Mouse (Mus musculus) erythroblast, embryonic 14.5 days (primary cell): Measurements from ENCODE around the gene AC124502.3.

Experiments used
- GATA1 ChIP-seq: IDR thresholded peaks from 2 replicates; pipeline ENCODE4 v1.6.1; 2012; ENCODE audit warnings: low read length, inconsistent platforms, mixed read lengths
- TAL1 ChIP-seq: IDR thresholded peaks from 3 replicates; pipeline ENCODE4 v1.6.1; 2012; ENCODE audit warnings: low read length, inconsistent platforms, mixed read lengths

GRCm38 (mm10) chr19:5004925-5005324, 33.8 kb upstream of the AC124502.3 start:
- TF ChIP-seq GATA1, result no peak
- TF ChIP-seq TAL1, result no peak
